Mouse (Mus musculus): Measurements from ENCODE around the gene H1foo. TPM values are rescaled to one million over a fixed set of nuclear protein-coding genes. Genes with fewer than 3 reads are reported as not detected.

The H1foo gene
- polyA plus RNA-seq, 3 experiments from 2014 or later = not detected

DNA sequence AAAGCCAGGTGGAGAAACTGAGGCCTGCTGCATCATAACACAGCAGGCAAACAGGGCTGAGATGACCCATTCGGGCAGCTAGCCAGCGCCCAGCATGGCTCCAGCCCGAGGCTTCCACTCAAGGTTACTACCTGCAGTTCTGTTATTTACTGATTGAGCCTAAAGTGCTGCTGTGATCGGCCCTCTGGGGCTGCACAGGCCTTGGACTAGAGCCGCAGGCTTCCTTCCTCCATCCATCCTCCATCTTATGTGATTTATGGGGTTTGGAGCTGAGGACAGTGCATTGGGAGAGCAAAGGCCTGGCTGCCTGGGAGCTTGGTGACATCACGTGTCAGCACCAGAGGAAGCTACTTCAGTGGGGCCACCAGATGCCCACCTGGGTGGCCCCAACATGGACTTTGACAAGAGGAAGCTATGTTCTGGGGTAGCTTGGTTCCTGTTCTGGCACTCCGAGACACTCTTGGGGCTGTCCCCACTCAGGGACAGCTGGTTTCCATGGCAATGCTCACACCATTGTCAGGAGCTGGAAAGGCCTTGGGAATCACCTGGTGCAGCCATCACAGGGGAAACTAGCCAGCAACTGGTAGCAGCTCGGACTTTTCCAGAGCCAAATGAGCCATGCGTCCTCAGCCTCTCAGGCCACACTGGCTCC, 42.5 kb downstream of the H1foo start:
- ATAC-seq = no peak

DNA sequence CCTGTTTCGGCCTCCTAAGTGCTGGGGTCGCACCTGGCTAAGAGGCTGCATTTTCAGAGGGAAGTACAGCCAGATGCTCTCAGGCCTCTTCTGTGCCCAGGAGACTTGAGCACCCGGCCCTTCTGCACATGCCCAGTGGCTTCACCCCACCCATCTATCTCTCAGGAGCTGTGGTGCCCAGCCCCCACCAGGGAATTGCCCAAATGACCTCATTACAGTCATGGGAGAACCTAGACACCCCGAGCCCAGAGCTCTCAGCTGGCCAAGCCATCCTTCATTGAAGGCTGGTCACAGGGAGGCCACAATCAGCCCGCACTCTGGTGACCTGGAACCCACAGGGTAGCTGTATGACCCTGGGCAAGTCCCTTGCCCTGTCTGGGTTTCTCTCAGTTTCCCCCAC, 44.3 kb downstream of the H1foo start:
- no peak for ATAC-seq

- peak; percentile 53 for ATAC-seq
Observed at GRCm38 (mm10) chr6:115989607-115990006, 44.9 kb downstream of the H1foo start.

GRCm38 (mm10) chr6:115990056-115990455, 45.3 kb downstream of the H1foo start:
- no peak for ATAC-seq

DNA sequence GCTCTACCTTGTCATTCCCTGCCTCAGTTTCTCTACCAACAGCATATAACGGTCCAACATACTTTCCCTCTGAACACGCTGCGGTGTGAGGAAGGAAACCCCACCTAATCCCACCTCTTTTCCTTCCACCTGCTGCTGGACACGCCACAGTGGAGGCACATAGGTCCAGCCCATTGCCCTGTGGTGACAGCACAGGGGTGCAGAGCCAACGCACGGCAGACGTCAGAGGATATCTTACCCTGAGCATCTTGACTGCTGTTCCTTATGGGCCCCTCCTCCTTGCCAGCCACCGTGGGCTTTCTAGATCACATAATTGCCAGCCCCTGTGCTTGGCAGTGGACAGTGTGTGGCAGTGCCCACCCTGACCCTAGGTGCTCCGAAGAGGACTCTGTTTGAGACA, 45.7 kb downstream of the H1foo start:
- no peak for ATAC-seq

- no peak for ATAC-seq
Observed at GRCm38 (mm10) chr6:115991108-115991880, 46.6 kb downstream of the H1foo start.

GRCm38 (mm10) chr6:115991881-115992620, 47.3 kb downstream of the H1foo start:
- ATAC-seq = no peak

- ATAC-seq = no peak
Observed at GRCm38 (mm10) chr6:115992981-115993380, 48.2 kb downstream of the H1foo start.

DNA sequence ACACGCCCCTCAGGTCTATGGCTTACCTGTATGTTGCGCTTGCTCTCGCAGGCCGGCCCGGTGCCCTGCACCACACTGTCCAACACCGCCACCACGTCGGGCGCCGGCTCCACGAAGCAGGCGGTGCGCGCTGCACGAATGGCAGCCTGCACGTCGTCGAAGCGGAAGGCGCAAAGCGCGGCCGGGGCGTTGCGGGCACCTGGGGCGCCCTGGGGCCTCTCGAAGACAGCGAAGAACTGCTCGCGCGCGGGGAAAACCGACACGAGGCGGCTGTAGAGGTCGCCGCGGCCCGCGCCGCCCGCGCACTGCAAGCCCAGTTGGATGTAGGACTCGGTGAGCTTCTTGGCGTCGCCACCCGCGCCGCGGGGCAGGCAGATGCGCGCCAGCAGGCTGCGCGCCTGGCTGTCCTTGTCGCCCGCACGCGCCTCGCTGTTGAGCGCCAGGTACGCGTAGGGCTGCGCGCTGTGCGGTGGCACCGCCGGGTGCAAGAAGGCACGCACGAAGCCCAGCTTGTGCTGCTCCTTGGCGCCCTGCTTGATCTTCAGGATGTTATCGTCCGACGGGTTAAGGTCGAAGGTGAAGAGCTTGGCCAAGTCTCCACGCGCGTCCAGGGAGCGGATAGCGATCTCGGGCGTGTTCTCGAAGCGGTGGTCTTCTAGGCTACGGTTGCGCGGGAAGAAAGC, 48.9 kb downstream of the H1foo start:
- peak; percentile 9 for ATAC-seq

- ATAC-seq = no peak
Observed at GRCm38 (mm10) chr6:115994146-115994876, 49.6 kb downstream of the H1foo start.

DNA sequence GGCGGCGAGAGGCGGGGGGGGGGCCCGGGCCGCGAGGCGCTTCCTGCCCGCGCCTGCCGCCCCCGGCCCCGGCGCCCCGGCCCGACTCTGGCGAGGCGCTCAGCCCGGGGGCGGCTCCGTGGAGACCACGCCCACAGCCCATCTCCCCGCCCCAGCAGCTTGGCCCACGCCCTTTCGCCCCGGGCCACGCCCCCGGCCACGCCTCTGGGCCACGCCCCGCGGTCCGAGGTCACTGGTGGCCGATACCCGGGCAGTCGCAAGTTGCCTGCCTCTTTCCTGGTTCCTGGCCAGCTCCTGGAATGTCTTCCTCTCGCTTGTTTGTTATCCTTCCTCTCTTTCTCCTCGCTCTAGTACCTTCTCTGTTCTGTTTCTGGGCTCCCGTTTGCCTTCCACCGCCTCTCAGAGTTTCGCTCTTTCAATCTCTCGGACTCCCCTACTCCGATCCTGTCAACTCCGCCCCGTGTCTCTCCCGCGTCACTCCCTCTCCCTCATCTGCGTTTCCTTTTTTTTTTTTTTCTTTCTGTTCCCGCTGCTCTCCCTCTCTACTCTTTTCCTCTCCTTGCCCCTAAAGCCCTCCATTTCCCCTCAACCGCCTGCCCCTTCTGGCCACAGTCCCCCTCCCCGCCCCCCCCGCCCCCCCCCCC, 50.3 kb downstream of the H1foo start, which contains the start of gene Plxnd1:
Gene Plxnd1, minus strand, starts transcription at position 129 of the 644 bp plus-strand sequence.
- peak; percentile 66 for ATAC-seq

- ATAC-seq = no peak
Observed at GRCm38 (mm10) chr6:115995531-115995941, 50.8 kb downstream of the H1foo start.

DNA sequence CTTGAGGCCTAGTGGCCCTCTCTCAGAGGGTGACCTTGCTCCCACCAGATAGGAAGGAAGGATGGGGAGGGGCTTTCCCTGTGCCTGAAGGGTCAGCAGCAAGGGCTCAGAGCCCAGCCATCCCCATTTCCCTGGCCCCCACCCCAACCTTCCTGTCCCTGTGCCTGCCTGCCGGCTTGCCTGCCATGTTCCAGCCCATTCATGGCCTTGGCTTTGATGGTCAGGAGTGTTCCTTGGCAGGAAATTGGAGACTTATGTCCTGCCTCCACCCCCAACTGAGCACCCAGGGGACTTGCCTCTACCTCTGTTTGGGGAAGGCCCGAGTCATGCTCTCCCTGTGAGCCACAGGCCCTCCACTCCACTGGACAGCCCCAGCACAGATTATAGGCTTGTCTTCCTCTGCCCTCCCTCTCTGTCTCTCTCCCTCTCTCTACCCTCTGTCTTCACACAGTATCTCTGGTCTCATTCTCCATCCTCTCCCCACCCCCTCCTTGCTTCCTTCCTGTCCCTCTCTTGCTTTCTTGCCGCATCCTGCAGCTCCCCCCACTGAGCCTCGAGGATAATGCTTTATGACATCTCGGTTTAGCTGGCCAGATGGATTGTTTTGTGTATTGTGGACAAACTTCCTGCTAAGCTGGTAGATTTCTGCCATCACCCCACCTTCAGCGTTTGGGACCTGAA, 51.6 kb downstream of the H1foo start:
- peak; percentile 67 for ATAC-seq

GRCm38 (mm10) chr6:115997726-115998311, 53.1 kb downstream of the H1foo start:
- ATAC-seq = no peak

DNA sequence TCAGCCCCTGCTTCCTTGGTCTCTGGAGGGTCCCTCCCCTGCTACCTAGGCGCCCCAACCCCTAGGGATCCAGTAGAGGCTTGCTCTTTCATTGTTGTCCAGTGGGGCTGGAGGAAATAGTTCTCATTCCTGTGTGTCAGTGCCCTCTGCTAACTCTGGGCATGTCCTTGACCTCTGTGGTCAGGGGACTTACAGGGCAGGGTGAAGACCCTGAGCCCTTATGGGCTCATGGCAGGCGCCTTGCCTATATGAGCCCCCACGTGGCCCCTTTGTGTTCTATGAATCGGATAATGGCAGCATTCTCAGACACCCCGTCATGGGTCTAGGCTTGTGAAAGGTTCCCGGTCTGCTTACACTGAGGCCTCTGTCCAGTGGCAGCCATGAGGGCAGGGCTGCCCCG, 54.0 kb downstream of the H1foo start:
- no peak for ATAC-seq

- no peak for ATAC-seq
Observed at GRCm38 (mm10) chr6:115999227-115999626, 54.5 kb downstream of the H1foo start.
